Mouse (Mus musculus): ENCODE data around the gene Plac9a.

DNA sequence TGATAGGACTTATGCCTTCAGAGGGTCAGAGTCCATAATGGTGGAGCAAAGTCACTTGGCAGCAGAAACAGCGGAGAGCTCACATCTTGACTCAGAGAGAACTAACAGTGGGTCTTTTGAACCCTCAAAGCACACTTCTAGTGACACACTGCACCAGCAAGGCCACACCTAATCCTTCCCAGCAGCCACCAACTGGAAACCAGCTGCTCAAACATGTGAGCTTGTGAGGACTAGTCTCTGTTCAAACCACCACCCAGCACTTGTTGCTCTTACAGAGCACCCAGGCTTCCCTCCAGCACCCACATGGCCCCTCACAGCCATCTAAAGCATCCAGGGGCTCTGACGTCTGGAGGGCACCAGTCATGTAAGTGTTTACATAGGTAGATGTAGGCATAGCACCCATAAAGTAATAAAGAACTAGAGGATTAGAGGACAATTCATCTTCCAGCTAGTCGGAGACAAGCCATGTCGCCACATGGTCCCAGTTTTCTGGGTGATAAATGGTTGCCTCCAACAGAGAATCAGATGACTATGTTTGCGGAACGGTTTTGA lies 57.0 kb downstream of the Plac9a start:
- TF ChIP-seq CTCF (IDR thresholded peaks at IDR 0.05; ENCODE audit: insufficient read depth, low read length) (no peak), POLR2A (IDR thresholded peaks at IDR 0.05; ENCODE audit: borderline replicate concordance, extremely low read depth, low read depth, low read length) (no peak)
